Comparison of ENCODE assay signal across 18 mouse cellular contexts in the genomic region with DNA sequence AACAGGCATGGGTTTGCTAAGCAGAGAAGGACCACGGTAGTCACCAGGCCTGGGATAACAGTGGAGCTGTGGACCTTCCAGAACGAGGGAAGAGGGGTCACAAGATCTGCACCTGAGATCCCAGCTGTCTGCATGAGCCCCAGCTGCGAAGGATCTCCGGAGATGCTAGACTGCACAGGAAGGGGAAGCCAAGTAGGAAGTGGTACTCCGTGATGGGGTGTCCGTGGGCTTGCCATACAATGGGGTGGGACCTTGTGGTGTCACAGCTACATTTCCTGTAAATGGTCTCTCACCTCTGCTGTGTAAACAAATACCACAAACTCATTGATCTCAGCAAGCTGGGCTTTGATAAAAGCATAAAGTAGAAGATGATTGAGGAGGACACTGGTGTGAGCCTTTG. TPM values are rescaled to one million over a fixed set of nuclear protein-coding genes. Genes with fewer than 3 reads are reported as not detected.
DNase-seq lines count a peak whose midpoint lies in the region; ATAC-seq lines count a peak whose summit lies in the region.
"Had no signal": no experiment of that assay in that cellular context is flagged by ENCODE, and none has a peak within 500 bp of the region (broad histone marks: within the 10 kb centered on the region; RNA-seq: fewer than 3 reads in every experiment).

No protein-coding gene starts in this region.

- peak; percentile 20 for DNase-seq in thymus, postnatal 0 days (ENCODE audit: low spot score)
- DNase-seq in thymus, postnatal 14 days: no peak
- DNase-seq in naive thymus-derived CD4-positive, alpha-beta T cell, adult 2 months (ENCODE audit: low read depth): peak; percentile 7
- DNase-seq in liver: no peak
- no peak for DNase-seq in ovary, postnatal 10 days (ENCODE audit: low spot score)
- DNase-seq in urinary bladder, adult 18-20 months (ENCODE audit: low spot score in 2 of 2): no peak
- DNase-seq: adrenal gland, postnatal 25 days; cerebellum, adult 9-10 months; gastrocnemius, adult 2 months; kidney, adult 18-20 months; kidney, postnatal 10 days; left cerebral cortex, postnatal 4 days; lung, postnatal 4 days; right cerebral cortex, adult 18-20 months; thymus, postnatal 36 days had no signal

- ATAC-seq in hematopoietic stem cell, adult 5-6 weeks (replicated peaks in 1 of 2; ENCODE audit: insufficient read depth in 1 of 2, low FRiP score in 2 of 2, low TSS enrichment in 1 of 2, low read depth in 1 of 2, poor library complexity in 2 of 2, severe bottlenecking in 2 of 2): peak; percentile 62 to 70
- ATAC-seq: forebrain, embryonic 14.5 days; inflammation-experienced regulatory T-cells, adult 6 months had no signal

RNA-seq across cellular contexts. Expression of a gene that starts 22.5 kb away (rescaled TPM):
- polyA plus RNA-seq in thymus, postnatal 0 days (2015; fragmentation: Nextera tagmentation; extraction: Ambion mirVana): 4.2 and 5.1 TPM in 2 replicates
- total RNA-seq in hematopoietic stem cell, adult 5-6 weeks (2017): 6.3 and 6.6 TPM in 2 replicates

RNA-seq across cellular contexts. Expression of a gene that starts 29.4 kb away (rescaled TPM):
- 85.6 and 85.9 TPM in 2 replicates for polyA plus RNA-seq in thymus, postnatal 0 days (2015; fragmentation: Nextera tagmentation; extraction: Ambion mirVana)
- total RNA-seq in hematopoietic stem cell, adult 5-6 weeks (2017): 63.9 and 83.3 TPM in 2 replicates

Comparison
In these comparisons a context has a peak if more than half of its experiments do, and no peak if none do; other contexts are left out.
1. DNase-seq: peak in thymus, postnatal 0 days (single experiment) and naive thymus-derived CD4-positive, alpha-beta T cell, adult 2 months (single experiment); none in thymus, postnatal 14 days (single experiment), liver (single experiment), ovary, postnatal 10 days (single experiment) and urinary bladder, adult 18-20 months (0 of 2).